Mouse (Mus musculus) liver, embryonic 14.5 days (tissue): ENCODE results near the gene Grm7. TPM values are rescaled to one million over a fixed set of nuclear protein-coding genes. Genes with fewer than 3 reads are reported as not detected.

ENCODE experiments used
- ATAC-seq: fragments of 200-750 bp; cut with Nextera tagmentation; 2 replicates; pipeline ENCODE4 v1.8.0; 2017; ENCODE audit warnings: moderate number of reproducible peaks, mild to moderate bottlenecking, moderate library complexity; ENCODE audit not compliant: insufficient read depth
- DNase-seq, 3 experiments: peaks; one replicate each; pipeline ENCODE4 v3.0.0-alpha.2; 2012 to 2013; ENCODE audit warnings: low read depth in 3 of 3, low spot score in 3 of 3
- H3K27ac ChIP-seq: fragments of 300-500 bp; sonication (generic); 2 replicates; pipeline ENCODE4 v1.5.1; 2014; ENCODE audit warnings: moderate library complexity, mild to moderate bottlenecking, control low read depth, inconsistent platforms
- H3K27me3 ChIP-seq: fragments of 300-500 bp; sonication (generic); 2 replicates; pipeline ENCODE4 v1.6.1; 2014; ENCODE audit warnings: mild to moderate bottlenecking, low read length, moderate library complexity; ENCODE audit not compliant: control insufficient read depth, insufficient read depth
- H3K36me3 ChIP-seq: fragments of 300-500 bp; sonication (generic); replicated peaks from 2 replicates; pipeline ENCODE4 v1.6.1; 2014; ENCODE audit warnings: low read depth; ENCODE audit not compliant: control insufficient read depth, insufficient read depth
- H3K4me1 ChIP-seq, 2 experiments: fragments of 200-500 bp in 1 of 2; fragments of 300-500 bp in 1 of 2; sonication (generic) in 1 of 2; replicated peaks; 2 replicates each; pipeline ENCODE4 v1.6.1; 2012 to 2014; ENCODE audit warnings: antibody characterized with exemption in 1 of 2, inconsistent platforms in 1 of 2, low read length in 1 of 2; ENCODE audit not compliant: control insufficient read depth in 2 of 2, insufficient read depth in 2 of 2
- H3K4me2 ChIP-seq: fragments of 300-500 bp; sonication (generic); 2 replicates; pipeline ENCODE4 v1.6.1; 2014; ENCODE audit warnings: low read depth, mild to moderate bottlenecking, control low read depth, moderate library complexity
- H3K4me3 ChIP-seq, 2 experiments: fragments of 200-500 bp in 1 of 2; fragments of 300-500 bp in 1 of 2; sonication (generic) in 1 of 2; 2 replicates each; pipeline ENCODE4 v1.5.1; 2012 to 2014; ENCODE audit warnings: low read depth in 2 of 2, low read length in 2 of 2, mild to moderate bottlenecking in 2 of 2, control low read depth in 1 of 2, inconsistent platforms in 1 of 2, moderate library complexity in 1 of 2; ENCODE audit not compliant: insufficient read depth in 1 of 2
- H3K9ac ChIP-seq: fragments of 300-500 bp; sonication (generic); replicated peaks from 2 replicates; pipeline ENCODE4 v1.6.1; 2014; ENCODE audit warnings: mild to moderate bottlenecking, control low read depth, moderate library complexity
- H3K9me3 ChIP-seq: fragments of 300-500 bp; sonication (generic); 2 replicates; pipeline ENCODE4 v1.6.1; 2016; ENCODE audit warnings: low read length, mixed read lengths; ENCODE audit not compliant: control insufficient read depth
- CTCF ChIP-seq: IDR thresholded peaks from 2 replicates; pipeline ENCODE4 v1.5.1; 2016; ENCODE audit warnings: antibody characterized with exemption, low read depth, control low read depth
- EP300 ChIP-seq: IDR thresholded peaks from 2 replicates; pipeline ENCODE4 v1.6.1; 2016; ENCODE audit warnings: antibody characterized with exemption, low read depth
- WGBS: fragments of 180-500 bp; shearing (Covaris S2); extraction: QIAGEN DNeasy Blood & Tissue Kit; methylation state at CpG from one replicate; pipeline ENCODE4 v1.1.7; 2014; ENCODE audit not compliant: insufficient replicate concordance; 5-methylcytosine and 5-hydroxymethylcytosine counted together
- polyA plus RNA-seq, 2 experiments: library from polyadenylated mRNA; depleted of rRNA in 1 of 2; stranded (reverse) in 1 of 2; unstranded in 1 of 2; fragments of >200 nt; fragmentation: Nextera tagmentation in 1 of 2; extraction: Ambion mirVana in 1 of 2; gene quantifications; 2 replicates each; pipeline versions ENCODE4 v1.2.1 to v1.2.3; 2012 to 2014

The Grm7 gene
- polyA plus RNA-seq, 2 experiments = 0.01 TPM; not detected in 1

DNA sequence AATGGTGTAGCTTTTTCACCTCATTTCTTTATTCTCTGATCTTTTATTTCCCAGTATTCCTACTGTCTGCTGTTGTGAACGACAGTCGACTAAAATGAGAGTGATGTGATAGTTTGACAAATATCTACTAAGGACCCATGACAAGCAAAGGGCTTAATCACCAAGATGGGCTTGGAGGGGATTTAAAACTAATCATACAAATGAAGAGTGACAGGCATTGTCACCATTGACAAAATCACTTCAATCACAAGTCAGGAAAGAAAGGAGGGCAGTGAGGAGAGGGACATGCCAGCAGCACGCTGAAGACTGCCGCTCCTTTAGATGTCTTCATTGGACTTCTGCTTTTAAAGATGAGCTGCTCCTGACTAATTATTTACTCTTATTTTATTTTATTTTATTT is 78.0 kb downstream of the Grm7 start:
- no peak overlapping the region for H3K4me3 ChIP-seq
- H3K4me1 ChIP-seq = no peaks in the 10 kb centered on the region
- no peaks in the 10 kb centered on the region for H3K27me3 ChIP-seq
- no peak overlapping the region for H3K4me2 ChIP-seq
- no peak for ATAC-seq
- TF ChIP-seq CTCF = no peak
- TF ChIP-seq EP300 = no peak
- no peaks in the 10 kb centered on the region for H3K36me3 ChIP-seq
- H3K9ac ChIP-seq = no peak overlapping the region
- H3K9me3 ChIP-seq = no peaks in the 10 kb centered on the region
- 63% methylated on average over 4 of the region's 4 CpGs for WGBS
- no peak overlapping the region for H3K27ac ChIP-seq
- DNase-seq = no peak

DNA sequence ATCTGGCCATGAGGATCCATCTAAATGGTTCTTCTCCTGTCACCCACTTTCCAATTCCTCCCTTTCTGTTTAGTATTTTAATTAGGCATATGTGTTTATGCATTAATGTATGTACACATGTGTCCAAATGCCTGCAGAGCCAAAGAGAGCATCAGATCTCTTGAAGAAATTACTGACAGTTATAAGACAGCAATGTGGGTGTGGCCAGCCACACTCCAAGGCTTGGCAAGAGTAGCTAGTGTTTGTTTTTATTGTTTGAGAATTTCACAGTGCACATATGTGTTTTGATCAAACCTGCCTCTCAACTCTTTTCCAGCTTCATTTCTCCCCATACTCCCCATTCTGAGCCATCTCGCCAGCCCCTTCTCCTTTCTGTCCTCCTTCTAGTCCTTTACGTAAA is 88.5 kb downstream of the Grm7 start:
- no peaks in the 10 kb centered on the region for H3K4me1 ChIP-seq
- H3K4me3 ChIP-seq = no peak overlapping the region
- ATAC-seq = no peak
- no peaks in the 10 kb centered on the region for H3K27me3 ChIP-seq
- TF ChIP-seq EP300 (no peak), CTCF (no peak)
- no peak overlapping the region for H3K4me2 ChIP-seq
- no peak overlapping the region for H3K27ac ChIP-seq
- no peaks in the 10 kb centered on the region for H3K9me3 ChIP-seq
- DNase-seq = no peak
- H3K9ac ChIP-seq = no peak overlapping the region
- no peaks in the 10 kb centered on the region for H3K36me3 ChIP-seq
- 66% methylated on average over 2 of the region's 2 CpGs for WGBS

- DNase-seq = no peak
- no peak overlapping the region for H3K27ac ChIP-seq
- H3K27me3 ChIP-seq = no peaks in the 10 kb centered on the region
- no peak for TF ChIP-seq CTCF
- no peak for TF ChIP-seq EP300
- no peaks in the 10 kb centered on the region for H3K36me3 ChIP-seq
- H3K4me3 ChIP-seq = no peak overlapping the region
- H3K4me2 ChIP-seq = no peak overlapping the region
- H3K9me3 ChIP-seq = no peaks in the 10 kb centered on the region
- WGBS = 37% methylated on average over 7 of the region's 7 CpGs
- no peaks in the 10 kb centered on the region for H3K4me1 ChIP-seq
- no peak for ATAC-seq
- no peak overlapping the region for H3K9ac ChIP-seq
These were observed 98.7 kb downstream of the Grm7 start for GRCm38 (mm10) chr6:110743981-110744670.

DNA sequence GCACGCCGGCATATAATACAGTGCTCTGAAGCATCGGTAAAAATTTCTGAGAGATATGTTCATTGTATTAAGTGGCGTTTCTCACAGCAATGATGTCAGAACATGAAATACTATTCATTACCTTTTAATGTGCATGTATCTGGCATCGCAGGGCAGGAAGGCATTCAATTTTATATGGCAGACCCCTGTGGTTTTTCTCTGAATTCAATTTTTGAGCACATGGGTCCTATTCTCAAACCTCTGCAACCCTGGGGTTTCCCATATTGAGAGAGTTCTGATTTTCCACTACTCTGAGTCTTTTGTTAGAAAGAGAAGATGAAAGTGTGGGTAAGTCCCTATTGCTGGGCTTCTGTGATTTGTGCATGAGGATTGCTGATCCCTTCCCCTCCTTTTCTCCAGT is 110.5 kb downstream of the Grm7 start:
- no peak for ATAC-seq
- no peak overlapping the region for H3K4me3 ChIP-seq
- H3K4me1 ChIP-seq = no peaks in the 10 kb centered on the region
- no peaks in the 10 kb centered on the region for H3K27me3 ChIP-seq
- no peaks in the 10 kb centered on the region for H3K36me3 ChIP-seq
- WGBS = 78% methylated on average over 5 of the region's 5 CpGs
- no peaks in the 10 kb centered on the region for H3K9me3 ChIP-seq
- H3K27ac ChIP-seq = no peak overlapping the region
- no peak for DNase-seq
- no peak overlapping the region for H3K9ac ChIP-seq
- TF ChIP-seq CTCF = no peak
- TF ChIP-seq EP300 = no peak
- H3K4me2 ChIP-seq = no peak overlapping the region

DNA sequence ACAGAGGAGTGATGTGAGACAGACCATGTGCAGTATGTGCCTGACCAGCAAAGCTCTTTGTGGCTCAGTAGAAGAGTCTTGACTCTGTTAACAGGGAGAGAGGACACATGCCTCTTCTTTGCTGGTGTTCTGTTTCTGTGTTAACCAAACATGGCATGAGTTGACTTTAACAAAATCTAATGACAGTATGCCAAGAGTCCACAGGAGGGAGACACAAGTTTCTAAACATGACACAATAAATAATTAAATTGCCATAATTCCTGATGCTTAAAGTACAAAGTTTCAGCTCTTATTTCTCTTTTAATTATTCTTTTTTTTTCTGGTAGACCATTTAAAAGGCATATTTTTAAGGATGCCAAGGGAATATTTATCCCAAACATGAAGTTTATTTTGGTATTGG is 124.2 kb downstream of the Grm7 start:
- no peak overlapping the region for H3K4me2 ChIP-seq
- H3K4me1 ChIP-seq = no peaks in the 10 kb centered on the region
- no peak overlapping the region for H3K9ac ChIP-seq
- no peak for TF ChIP-seq EP300
- TF ChIP-seq CTCF = no peak
- DNase-seq (no peak), ATAC-seq (no peak)
- no peak overlapping the region for H3K4me3 ChIP-seq
- H3K36me3 ChIP-seq = no peaks in the 10 kb centered on the region
- H3K9me3 ChIP-seq = no peaks in the 10 kb centered on the region
- no peaks in the 10 kb centered on the region for H3K27me3 ChIP-seq
- no peak overlapping the region for H3K27ac ChIP-seq
